Mouse (Mus musculus): ENCODE data around the gene Zfp423.

DNA sequence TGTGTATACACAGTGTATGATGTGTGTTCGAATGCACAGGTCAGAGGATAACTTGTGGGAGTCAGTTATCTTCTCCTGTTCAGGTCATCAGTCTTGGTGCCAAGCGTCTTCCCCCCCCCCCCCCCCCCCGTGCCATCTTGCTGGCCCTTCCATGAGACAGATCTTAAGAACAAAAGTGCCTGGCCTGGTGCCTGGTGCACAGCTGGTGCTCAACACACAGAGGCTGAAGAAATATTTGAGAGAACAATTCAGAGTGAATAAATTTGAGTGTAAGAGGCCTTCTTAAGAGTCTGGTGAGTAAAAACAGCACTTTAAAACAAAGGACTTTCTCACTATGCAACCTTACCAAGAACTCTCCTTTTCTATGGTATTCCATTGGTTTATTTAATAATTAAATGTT lies 245.4 kb downstream of the Zfp423 start:
- TF ChIP-seq CTCF (IDR thresholded peaks at IDR 0.05; ENCODE audit: insufficient read depth, low read length) = no peak
- TF ChIP-seq POLR2A (IDR thresholded peaks at IDR 0.05; ENCODE audit: borderline replicate concordance, extremely low read depth, low read depth, low read length) = no peak
